In the genomic region with DNA sequence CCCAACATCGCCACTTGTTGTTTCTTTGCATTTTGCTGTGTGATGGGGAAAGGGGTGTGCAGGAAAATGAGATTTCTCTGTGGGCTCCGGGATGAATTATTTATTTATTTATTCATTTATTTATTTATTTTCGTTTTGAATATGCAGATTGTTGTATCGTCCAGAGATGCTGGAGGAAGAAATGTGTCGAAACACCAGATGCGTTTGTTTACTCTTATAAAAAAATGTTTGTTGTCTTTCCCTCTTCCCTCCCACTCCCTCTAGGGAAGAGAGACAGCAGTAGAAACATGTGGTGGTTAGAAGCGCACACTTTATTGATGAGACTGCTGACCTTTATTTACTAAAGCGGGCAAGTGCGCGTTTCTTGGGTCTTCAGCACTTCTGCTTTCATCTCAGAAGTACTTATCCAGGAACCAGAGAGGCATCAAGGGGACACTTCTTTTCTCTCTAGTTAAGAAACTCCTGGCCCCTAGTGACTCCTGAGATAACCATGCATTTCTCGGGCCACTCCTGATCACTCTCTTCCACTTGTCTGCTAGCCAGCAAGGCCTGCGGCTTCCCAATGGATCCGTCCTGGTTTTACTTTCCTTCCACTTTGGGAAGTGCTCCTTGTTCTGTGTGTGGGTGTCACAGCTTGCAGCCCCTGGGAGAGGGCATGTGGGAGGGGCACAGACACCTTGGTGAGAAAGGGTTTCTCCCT, we compare ENCODE assay signal across 8 mouse cellular contexts. TPM values are rescaled to one million over a fixed set of nuclear protein-coding genes. Genes with fewer than 3 reads are reported as not detected.
DNase-seq lines count a peak whose midpoint lies in the region; ATAC-seq and TF ChIP-seq lines count a peak whose summit lies in the region.

No protein-coding gene starts in this region.

- H3K9ac ChIP-seq in forebrain, embryonic 14.5 days (ENCODE audit: low read length): peak overlapping the region; percentile 80
- H3K9ac ChIP-seq in limb, embryonic 13.5 days: peak overlapping the region; percentile 89
- peak overlapping the region; percentile 65 for H3K9ac ChIP-seq in midbrain, postnatal 0 days (replicated peaks; ENCODE audit: low read length, poor library complexity, severe bottlenecking)

- ATAC-seq in forebrain, embryonic 14.5 days: no peak
- ATAC-seq in limb, embryonic 13.5 days (ENCODE audit: low FRiP score, low read depth): no peak
- no peak for ATAC-seq in midbrain, postnatal 0 days (ENCODE audit: low FRiP score)

- DNase-seq in retina, embryonic 14.5 days (ENCODE audit: low spot score): peak; percentile 34
- DNase-seq in retina, postnatal 1 day: no peak
- peak; percentile 51 for DNase-seq in forebrain, embryonic 14.5 days (ENCODE audit: low spot score)
- DNase-seq in midbrain, postnatal 0 days (ENCODE audit: low spot score): no peak
- no peak for DNase-seq in gastrocnemius, postnatal 10 days
- DNase-seq in right cerebral cortex, adult 18-20 months: no peak
- no peak for DNase-seq in urinary bladder, postnatal 36 days (ENCODE audit: low spot score in 2 of 2)

- 4% methylated on average over 13 of the region's 13 CpGs for WGBS in forebrain, embryonic 14.5 days
- 2% methylated on average over 13 of the region's 13 CpGs for WGBS in limb, embryonic 13.5 days
- 4% methylated on average over 13 of the region's 13 CpGs for WGBS in midbrain, postnatal 0 days

- H3K9me3 ChIP-seq in forebrain, embryonic 14.5 days (replicated peaks; ENCODE audit: control insufficient read depth, low read length): no peaks in the 10 kb centered on the region
- H3K9me3 ChIP-seq in limb, embryonic 13.5 days: no peaks in the 10 kb centered on the region
- H3K9me3 ChIP-seq in midbrain, postnatal 0 days (ENCODE audit: low read length): no peaks in the 10 kb centered on the region

- 0 out of 2 replicates have a peak, but pooled peaks cover 2% of the 10 kb centered on the region for H3K27me3 ChIP-seq in forebrain, embryonic 14.5 days (replicated peaks; ENCODE audit: control insufficient read depth, insufficient read depth, low read length)
- 0 out of 2 replicates have a peak, but pooled peaks cover 2% of the 10 kb centered on the region for H3K27me3 ChIP-seq in limb, embryonic 13.5 days
- H3K27me3 ChIP-seq in midbrain, postnatal 0 days (ENCODE audit: insufficient read depth, low read length): 0 out of 2 replicates have a peak, but pooled peaks cover 7% of the 10 kb centered on the region

- no peak for TF ChIP-seq CTCF in midbrain, postnatal 0 days (IDR thresholded peaks at IDR 0.05)

- peak overlapping the region; percentile 77; the same call in 1 of the 2 replicates for H3K27ac ChIP-seq in forebrain, embryonic 14.5 days (ENCODE audit: low read depth, low read length)
- H3K27ac ChIP-seq in limb, embryonic 13.5 days: peak overlapping the region; percentile 95
- H3K27ac ChIP-seq in midbrain, postnatal 0 days (ENCODE audit: low read depth, low read length): peak overlapping the region; percentile 48; the same call in 1 of the 2 replicates

- H3K4me1 ChIP-seq in forebrain, embryonic 14.5 days (ENCODE audit: control insufficient read depth, insufficient read depth, low read length): peaks cover 16% of the 10 kb centered on the region
- H3K4me1 ChIP-seq in limb, embryonic 13.5 days: peaks cover 39% of the 10 kb centered on the region
- no peaks in the 10 kb centered on the region; the same call in 1 of the 2 replicates for H3K4me1 ChIP-seq in midbrain, postnatal 0 days (ENCODE audit: insufficient read depth, low read length)

- peak overlapping the region; percentile 88 for H3K4me2 ChIP-seq in forebrain, embryonic 14.5 days (ENCODE audit: low read length)
- peak overlapping the region; percentile 81 for H3K4me2 ChIP-seq in limb, embryonic 13.5 days (replicated peaks)
- peak overlapping the region; percentile 95 for H3K4me2 ChIP-seq in midbrain, postnatal 0 days (ENCODE audit: low read depth, low read length, poor library complexity, severe bottlenecking)

- H3K36me3 ChIP-seq in forebrain, embryonic 14.5 days (ENCODE audit: control insufficient read depth, insufficient read depth, low read length): no peaks in the 10 kb centered on the region
- no peaks in the 10 kb centered on the region for H3K36me3 ChIP-seq in limb, embryonic 13.5 days
- H3K36me3 ChIP-seq in midbrain, postnatal 0 days (ENCODE audit: insufficient read depth, low read length): no peaks in the 10 kb centered on the region

- H3K4me3 ChIP-seq in forebrain, embryonic 14.5 days (ENCODE audit: low read depth, low read length): peak overlapping the region; percentile 70
- H3K4me3 ChIP-seq in limb, embryonic 13.5 days: peak overlapping the region; percentile 81
- peak overlapping the region; percentile 60 for H3K4me3 ChIP-seq in midbrain, postnatal 0 days (ENCODE audit: low read depth, low read length)

RNA-seq across cellular contexts. Expression of gene Foxp2, which starts 1.0 kb away (rescaled TPM):
- 26.3 and 35.9 TPM in 2 replicates for polyA plus RNA-seq in forebrain, embryonic 14.5 days (2014; fragmentation: Nextera tagmentation; extraction: Ambion mirVana)
- 47.8 and 53.9 TPM in 2 replicates for polyA plus RNA-seq in limb, embryonic 13.5 days (2015; fragmentation: Nextera tagmentation; extraction: Ambion mirVana)
- total RNA-seq in midbrain, postnatal 0 days (2014; rRNA removed): 103 and 113 TPM in 2 replicates
- polyA plus RNA-seq in midbrain, postnatal 0 days (2015; fragmentation: Nextera tagmentation; extraction: Ambion mirVana): 69.5 and 71.4 TPM in 2 replicates
- total RNA-seq in gastrocnemius, postnatal 10 days (2021): 1 to 10 TPM; 2.8 to 4.9 TPM

Comparison
In these comparisons a context has a peak if more than half of its experiments do, and no peak if none do; other contexts are left out.
1. DNase-seq: peak in retina, embryonic 14.5 days (single experiment) and forebrain, embryonic 14.5 days (single experiment); none in retina, postnatal 1 day (single experiment), midbrain, postnatal 0 days (single experiment), gastrocnemius, postnatal 10 days (single experiment), right cerebral cortex, adult 18-20 months (single experiment) and urinary bladder, postnatal 36 days (0 of 2).
2. Peak in every context shown above with its lines, with median percentiles within 50 percentile points of each other: H3K27ac ChIP-seq, H3K4me2 ChIP-seq, H3K4me3 ChIP-seq and H3K9ac ChIP-seq.